Mouse (Mus musculus): ENCODE measurements at regions not wholly inside any gene's neighbourhood (a gene's known extent, or its start where the extent isn't known, plus 50 kb on each side); places are given as distances from the start of the nearest gene placed in this dataset.

DNA sequence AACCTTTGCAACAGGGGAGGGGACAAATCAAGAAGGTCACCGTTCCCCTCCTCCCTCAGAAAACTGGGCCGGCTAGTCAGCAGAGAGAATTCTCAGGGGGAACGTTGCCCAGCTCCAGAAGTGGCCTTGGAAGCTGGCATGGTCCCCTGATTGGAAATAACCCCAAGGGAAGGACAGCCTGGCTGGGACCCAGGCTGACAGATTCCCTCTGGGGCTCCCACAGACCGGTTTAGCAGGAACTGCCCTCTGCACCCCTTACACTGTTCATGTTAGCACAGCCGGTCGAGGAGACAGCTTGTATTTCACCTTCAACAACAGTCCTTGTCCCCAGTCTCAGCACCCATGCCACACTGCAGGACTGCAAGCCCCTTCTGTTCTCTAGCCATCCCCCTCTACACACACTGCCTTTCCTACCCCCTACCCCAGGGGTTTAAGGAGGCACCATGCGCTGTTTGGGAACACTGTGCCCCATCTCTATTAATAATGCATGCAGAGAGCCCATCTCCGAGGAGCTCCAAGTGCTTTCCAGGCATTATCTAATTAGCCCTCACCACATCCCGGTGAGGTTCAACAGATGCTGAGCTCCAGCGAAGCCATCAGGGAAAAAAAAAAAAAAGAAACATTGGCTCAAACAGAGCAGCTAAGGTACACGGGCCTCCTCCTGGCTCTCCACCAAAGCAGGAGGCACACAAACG, 106.5 kb upstream of the Jarid2 start:
- ATAC-seq = no peak; the same call in 1 of the 2 replicates
- WGBS = 41% methylated on average over 12 of the region's 12 CpGs

DNA sequence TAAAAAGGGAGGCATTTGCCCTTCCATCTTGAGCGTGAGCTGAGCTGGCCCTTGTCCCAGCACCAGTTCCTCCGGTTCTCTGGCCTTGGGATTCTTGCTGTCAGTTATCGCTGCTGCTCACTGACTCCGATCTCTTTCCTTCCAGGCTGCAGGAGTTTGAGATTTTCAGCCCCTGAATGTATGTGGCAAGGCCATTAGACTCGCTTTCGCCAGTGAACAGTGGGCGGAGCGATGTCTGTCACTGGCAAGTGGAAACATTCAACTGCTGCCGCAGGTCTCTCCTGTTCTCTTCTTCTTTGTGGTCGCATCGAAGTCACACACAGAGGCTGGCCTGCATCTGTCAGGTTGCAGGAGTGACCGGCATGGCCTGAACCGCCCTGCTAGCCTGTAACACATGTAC, 104.6 kb upstream of the Jarid2 start:
- ATAC-seq = no peak
- Histone ChIP-seq H3K9me3 (ENCODE audit: control insufficient read depth) (no peaks in the 10 kb centered on the region), H3K36me3 (ENCODE audit: control insufficient read depth, insufficient read depth) (no peaks in the 10 kb centered on the region), H3K4me1 (replicated peaks; ENCODE audit: control insufficient read depth, insufficient read depth, low read length) (no peaks in the 10 kb centered on the region), H3K27ac (ENCODE audit: low read depth, low read length) (no peak overlapping the region), H3K4me3 (ENCODE audit: low read depth, low read length) (no peak overlapping the region), H3K4me2 (replicated peaks; ENCODE audit: low read depth) (no peak overlapping the region), H3K9ac (ENCODE audit: low read depth, low read length) (no peak overlapping the region), H3K27me3 (replicated peaks; ENCODE audit: control insufficient read depth, insufficient read depth, low read length) (no peaks in the 10 kb centered on the region)
- TF ChIP-seq CTCF (IDR thresholded peaks at IDR 0.05; ENCODE audit: low read depth) = no peak
- WGBS = 66% methylated on average over 13 of the region's 13 CpGs

More for the DNA sequence above, 106.5 kb upstream of the Jarid2 start:
- TF ChIP-seq CTCF (IDR thresholded peaks at IDR 0.05; ENCODE audit: low read depth) = no peak
- no peaks in the 10 kb centered on the region for H3K36me3 ChIP-seq (ENCODE audit: control insufficient read depth, insufficient read depth)
- no peak overlapping the region for H3K27ac ChIP-seq (ENCODE audit: low read depth, low read length)
- H3K4me2 ChIP-seq (replicated peaks; ENCODE audit: low read depth) = no peak overlapping the region
- H3K9me3 ChIP-seq (ENCODE audit: control insufficient read depth) = no peaks in the 10 kb centered on the region
- H3K27me3 ChIP-seq (replicated peaks; ENCODE audit: control insufficient read depth, insufficient read depth, low read length) = no peaks in the 10 kb centered on the region
- no peak overlapping the region for H3K4me3 ChIP-seq (ENCODE audit: low read depth, low read length)
- no peaks in the 10 kb centered on the region; the same call in 1 of the 2 replicates for H3K4me1 ChIP-seq (replicated peaks; ENCODE audit: control insufficient read depth, insufficient read depth, low read length)
- no peak overlapping the region for H3K9ac ChIP-seq (ENCODE audit: low read depth, low read length)

DNA sequence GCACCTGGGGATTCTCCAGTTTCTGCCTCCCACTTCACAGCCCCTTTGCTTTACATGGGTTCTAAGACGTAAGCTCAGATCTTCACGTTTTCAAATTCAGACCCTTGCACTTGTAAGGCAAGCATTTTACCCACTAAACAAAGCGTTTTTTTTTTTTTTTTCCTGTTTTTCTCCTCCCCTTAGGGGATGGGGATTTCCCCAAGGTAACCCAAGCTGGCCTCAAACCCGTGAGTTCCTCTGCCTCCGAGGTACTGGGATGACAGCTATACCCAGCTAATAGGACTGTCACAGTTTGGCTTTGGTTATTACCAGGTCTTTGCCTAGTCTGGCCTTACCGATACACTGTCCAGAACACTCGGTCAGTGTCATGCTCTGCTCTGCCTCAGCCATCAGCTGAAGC, 103.5 kb upstream of the Jarid2 start:
- Histone ChIP-seq H3K9ac (ENCODE audit: low read depth, low read length) (no peak overlapping the region), H3K9me3 (ENCODE audit: control insufficient read depth) (no peaks in the 10 kb centered on the region), H3K4me1 (replicated peaks; ENCODE audit: control insufficient read depth, insufficient read depth, low read length) (no peaks in the 10 kb centered on the region), H3K27me3 (replicated peaks; ENCODE audit: control insufficient read depth, insufficient read depth, low read length) (no peaks in the 10 kb centered on the region), H3K4me3 (ENCODE audit: low read depth, low read length) (no peak overlapping the region), H3K36me3 (ENCODE audit: control insufficient read depth, insufficient read depth) (no peaks in the 10 kb centered on the region), H3K27ac (ENCODE audit: low read depth, low read length) (no peak overlapping the region), H3K4me2 (replicated peaks; ENCODE audit: low read depth) (no peak overlapping the region)
- 71% methylated on average over 7 of the region's 7 CpGs for WGBS
- ATAC-seq = no peak
- TF ChIP-seq CTCF (IDR thresholded peaks at IDR 0.05; ENCODE audit: low read depth) = no peak

DNA sequence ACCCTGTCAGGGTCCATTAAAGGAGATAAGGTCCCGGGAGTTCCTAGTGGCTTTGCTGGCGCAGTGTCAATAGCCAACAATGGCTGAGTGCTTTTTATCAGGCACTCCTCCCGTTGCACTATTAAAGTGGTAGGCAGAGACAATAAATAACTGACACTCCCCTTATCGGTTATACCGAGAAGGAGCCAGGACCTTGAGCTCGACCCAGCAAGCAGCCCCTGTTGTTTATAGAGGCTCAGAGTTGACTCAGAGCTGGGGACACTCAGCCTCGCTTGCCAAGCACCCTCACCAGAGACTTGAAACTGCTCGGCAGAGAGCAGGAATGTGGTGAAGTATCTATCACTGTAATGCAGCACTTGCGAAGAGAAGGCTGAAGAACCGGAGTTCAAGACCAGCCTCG, 102.5 kb upstream of the Jarid2 start:
- H3K27ac ChIP-seq (ENCODE audit: low read depth, low read length) = no peak overlapping the region
- H3K27me3 ChIP-seq (replicated peaks; ENCODE audit: control insufficient read depth, insufficient read depth, low read length) = no peaks in the 10 kb centered on the region
- H3K4me1 ChIP-seq (replicated peaks; ENCODE audit: control insufficient read depth, insufficient read depth, low read length) = no peaks in the 10 kb centered on the region
- H3K4me3 ChIP-seq (ENCODE audit: low read depth, low read length) = no peak overlapping the region
- ATAC-seq = peak; percentile 59
- H3K4me2 ChIP-seq (replicated peaks; ENCODE audit: low read depth) = no peak overlapping the region
- 29% methylated on average over 11 of the region's 11 CpGs for WGBS
- no peak overlapping the region for H3K9ac ChIP-seq (ENCODE audit: low read depth, low read length)
- TF ChIP-seq CTCF (IDR thresholded peaks at IDR 0.05; ENCODE audit: low read depth) = no peak
- H3K36me3 ChIP-seq (ENCODE audit: control insufficient read depth, insufficient read depth) = no peaks in the 10 kb centered on the region
- H3K9me3 ChIP-seq (ENCODE audit: control insufficient read depth) = no peaks in the 10 kb centered on the region

DNA sequence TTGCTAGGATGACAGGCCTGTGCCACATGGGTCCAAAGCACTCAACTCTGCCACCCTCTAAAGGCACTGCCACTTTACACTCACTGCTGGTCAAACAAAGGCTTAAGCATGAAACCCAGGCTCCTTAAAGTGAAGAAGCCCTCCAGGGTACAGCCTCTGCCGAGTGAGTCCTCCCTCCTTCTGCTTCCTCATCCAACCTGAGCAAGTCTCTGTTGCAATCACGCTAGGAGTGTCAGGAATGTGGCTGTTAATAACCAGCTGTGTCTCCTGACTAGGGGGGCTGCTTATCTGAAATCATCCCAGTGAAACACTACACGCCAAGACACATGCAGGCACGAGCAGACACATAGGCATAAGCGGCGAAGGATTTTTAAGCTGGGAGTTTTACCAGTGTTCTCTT, 99.2 kb upstream of the Jarid2 start:
- no peak for ATAC-seq
- no peak overlapping the region for H3K4me3 ChIP-seq (ENCODE audit: low read depth, low read length)
- WGBS = 46% methylated on average over 6 of the region's 6 CpGs

DNA sequence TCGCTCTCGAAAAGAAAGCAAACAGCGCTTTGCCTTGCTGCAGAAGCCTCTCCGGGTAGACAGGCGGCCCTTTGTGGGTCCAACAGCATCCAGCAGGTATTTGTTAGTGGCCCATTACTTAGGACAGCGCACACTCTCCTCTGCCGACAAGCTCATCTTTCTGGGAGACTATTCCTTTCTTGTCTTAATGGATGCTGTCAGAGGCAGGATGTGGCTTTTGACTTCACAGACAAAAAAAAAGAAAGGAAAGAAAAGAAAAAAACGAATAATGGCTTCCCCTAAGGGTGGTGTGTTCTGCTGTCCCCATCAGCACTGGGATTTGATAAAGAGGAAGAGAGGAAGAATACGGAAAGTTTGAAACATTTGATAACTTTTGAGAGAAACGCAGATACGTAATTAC, 94.7 kb upstream of the Jarid2 start:
- Histone ChIP-seq H3K36me3 (ENCODE audit: control insufficient read depth, insufficient read depth) (no peaks in the 10 kb centered on the region), H3K9me3 (ENCODE audit: control insufficient read depth) (no peaks in the 10 kb centered on the region; the same call in 1 of the 2 replicates), H3K4me3 (ENCODE audit: low read depth, low read length) (no peak overlapping the region), H3K9ac (ENCODE audit: low read depth, low read length) (no peak overlapping the region), H3K27me3 (replicated peaks; ENCODE audit: control insufficient read depth, insufficient read depth, low read length) (no peaks in the 10 kb centered on the region), H3K27ac (ENCODE audit: low read depth, low read length) (no peak overlapping the region), H3K4me1 (replicated peaks; ENCODE audit: control insufficient read depth, insufficient read depth, low read length) (no peaks in the 10 kb centered on the region; the same call in 1 of the 2 replicates), H3K4me2 (replicated peaks; ENCODE audit: low read depth) (no peak overlapping the region)
- no peak for TF ChIP-seq CTCF (IDR thresholded peaks at IDR 0.05; ENCODE audit: low read depth)
- 48% methylated on average over 11 of the region's 11 CpGs for WGBS
- ATAC-seq = no peak

More for the DNA sequence above, 99.2 kb upstream of the Jarid2 start:
- Histone ChIP-seq H3K36me3 (ENCODE audit: control insufficient read depth, insufficient read depth) (no peaks in the 10 kb centered on the region), H3K4me1 (replicated peaks; ENCODE audit: control insufficient read depth, insufficient read depth, low read length) (no peaks in the 10 kb centered on the region), H3K4me2 (replicated peaks; ENCODE audit: low read depth) (no peak overlapping the region), H3K9me3 (ENCODE audit: control insufficient read depth) (no peaks in the 10 kb centered on the region; the same call in 1 of the 2 replicates), H3K27me3 (replicated peaks; ENCODE audit: control insufficient read depth, insufficient read depth, low read length) (no peaks in the 10 kb centered on the region), H3K27ac (ENCODE audit: low read depth, low read length) (no peak overlapping the region), H3K9ac (ENCODE audit: low read depth, low read length) (no peak overlapping the region)
- TF ChIP-seq CTCF (IDR thresholded peaks at IDR 0.05; ENCODE audit: low read depth) = no peak
